Mouse (Mus musculus): Measurements from ENCODE around the gene Nr2c2ap.

- TF ChIP-seq CTCF (IDR thresholded peaks at IDR 0.05) (no peak), POLR2A (IDR thresholded peaks at IDR 0.05; ENCODE audit: insufficient read depth, low read depth, low read length) (no peak), EP300 (IDR thresholded peaks at IDR 0.05; ENCODE audit: insufficient read depth, low read depth, low read length) (no peak)
Measured at GRCm38 (mm10) chr8:70181903-70182252, 50.7 kb downstream of the Nr2c2ap start.
